Mouse (Mus musculus) stomach, embryonic 16.5 days (tissue): ENCODE results near the gene Flad1. TPM values are rescaled to one million over a fixed set of nuclear protein-coding genes. Genes with fewer than 3 reads are reported as not detected.
A peak's percentile ranks its signal among the peaks of the same experiment; 100 is the strongest.

ENCODE experiments used
- ATAC-seq: fragments of 200-750 bp; cut with Nextera tagmentation; 2 replicates; pipeline ENCODE4 v1.8.0; 2017; ENCODE audit warnings: moderate number of reproducible peaks, moderate TSS enrichment; ENCODE audit not compliant: insufficient read depth, low FRiP score
- H3K27ac ChIP-seq: fragments of 300-500 bp; sonication (generic); 2 replicates; pipeline ENCODE4 v1.5.1; 2014; ENCODE audit warnings: low read length
- H3K27me3 ChIP-seq: fragments of 300-500 bp; sonication (generic); 2 replicates; pipeline ENCODE4 v1.6.1; 2014; ENCODE audit warnings: low read length, control low read depth, mixed read lengths; ENCODE audit not compliant: control insufficient read depth, insufficient read depth
- H3K36me3 ChIP-seq: fragments of 300-500 bp; sonication (generic); 2 replicates; pipeline ENCODE4 v1.6.1; 2014; ENCODE audit warnings: low read length; ENCODE audit not compliant: control insufficient read depth, insufficient read depth
- H3K4me1 ChIP-seq: fragments of 300-500 bp; sonication (generic); 2 replicates; pipeline ENCODE4 v1.6.1; 2014; ENCODE audit warnings: low read length, control low read depth, mixed read lengths; ENCODE audit not compliant: control insufficient read depth, insufficient read depth
- H3K4me2 ChIP-seq: fragments of 300-500 bp; sonication (generic); 2 replicates; pipeline ENCODE4 v1.6.1; 2014; ENCODE audit warnings: low read depth, low read length, mixed read lengths
- H3K4me3 ChIP-seq: fragments of 300-500 bp; sonication (generic); replicated peaks from 2 replicates; pipeline ENCODE4 v1.5.1; 2014; ENCODE audit warnings: mild to moderate bottlenecking, low read length
- H3K9ac ChIP-seq: fragments of 300-500 bp; sonication (generic); 2 replicates; pipeline ENCODE4 v1.6.1; 2014; ENCODE audit warnings: low read length
- H3K9me3 ChIP-seq: fragments of 300-500 bp; sonication (generic); replicated peaks from 2 replicates; pipeline ENCODE4 v1.6.1; 2016; ENCODE audit warnings: low read length, control low read depth; ENCODE audit not compliant: control insufficient read depth
- WGBS: fragments of 180-500 bp; shearing (Covaris S2); extraction: QIAGEN DNeasy Blood & Tissue Kit; methylation state at CpG from one replicate; pipeline ENCODE4 v1.1.7; 2014; 5-methylcytosine and 5-hydroxymethylcytosine counted together
- polyA plus RNA-seq: library from polyadenylated mRNA; unstranded; fragments of >200 nt; fragmentation: Nextera tagmentation; extraction: Ambion mirVana; gene quantifications from 2 replicates; pipeline ENCODE4 v1.2.1, GENCODE M21; 2015

Gene Flad1
- polyA plus RNA-seq, 1 experiment from 2014 or later, result 27.5 TPM

- Histone ChIP-seq H3K4me1 (peaks cover 3% of the 10 kb centered on the region; the same call in 1 of the 2 replicates), H3K27ac (no peak overlapping the region), H3K27me3 (no peaks in the 10 kb centered on the region), H3K4me3 (no peak overlapping the region), H3K9ac (no peak overlapping the region), H3K9me3 (no peaks in the 10 kb centered on the region), H3K4me2 (no peak overlapping the region), H3K36me3 (peaks cover 16% of the 10 kb centered on the region)
- ATAC-seq, result no peak
- WGBS, result 91% methylated on average over 3 of the region's 3 CpGs
Measured at GRCm38 (mm10) chr3:89409701-89410100, 2.0 kb downstream of the Flad1 start.

GRCm38 (mm10) chr3:89408448-89408847 is 3.2 kb downstream of the Flad1 start:
- Histone ChIP-seq H3K27ac (no peak overlapping the region), H3K4me2 (no peak overlapping the region), H3K9ac (no peak overlapping the region), H3K27me3 (no peaks in the 10 kb centered on the region), H3K36me3 (peaks cover 8% of the 10 kb centered on the region; the same call in 1 of the 2 replicates), H3K4me1 (peaks cover 3% of the 10 kb centered on the region; the same call in 1 of the 2 replicates), H3K9me3 (no peaks in the 10 kb centered on the region), H3K4me3 (no peak overlapping the region)
- 62% methylated on average over 16 of the region's 16 CpGs for WGBS
- no peak for ATAC-seq

GRCm38 (mm10) chr3:89406887-89407286 is 4.8 kb downstream of the Flad1 start:
- H3K27ac ChIP-seq, result no peak overlapping the region
- no peak overlapping the region for H3K9ac ChIP-seq
- H3K9me3 ChIP-seq, result no peaks in the 10 kb centered on the region
- 91% methylated on average over 6 of the region's 6 CpGs for WGBS
- H3K4me2 ChIP-seq, result no peak overlapping the region
- no peaks in the 10 kb centered on the region for H3K27me3 ChIP-seq
- no peak for ATAC-seq
- no peak overlapping the region for H3K4me3 ChIP-seq
- H3K36me3 ChIP-seq, result peaks cover 8% of the 10 kb centered on the region; the same call in 1 of the 2 replicates
- H3K4me1 ChIP-seq, result peaks cover 3% of the 10 kb centered on the region; the same call in 1 of the 2 replicates

DNA sequence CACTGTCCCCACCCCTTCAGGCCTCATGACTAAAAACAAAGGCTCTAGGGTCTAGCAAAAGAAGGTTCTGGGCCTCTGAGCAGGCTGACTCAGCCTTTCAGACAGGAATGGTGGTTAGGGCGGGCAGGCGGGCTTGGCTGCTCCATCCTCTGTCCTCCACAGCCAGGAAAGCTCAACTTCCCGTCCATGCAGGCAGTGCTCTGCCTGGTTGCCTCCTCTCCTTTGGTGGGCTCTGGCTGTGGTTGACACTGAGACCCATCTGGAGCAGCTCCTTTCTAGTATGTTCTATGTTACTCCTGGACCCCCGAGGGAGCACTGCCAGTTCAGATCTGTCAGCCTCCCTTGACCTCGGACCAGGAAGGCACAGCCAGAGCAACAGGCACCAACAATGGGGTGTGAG is 9.0 kb downstream of the Flad1 start, which contains the start of gene Lenep:
Lenep (minus strand) TSS at position 101 of the 400 bp plus-strand sequence.
- no peaks in the 10 kb centered on the region for H3K9me3 ChIP-seq
- 72% methylated on average over 5 of the region's 5 CpGs for WGBS
- H3K27ac ChIP-seq, result no peak within 1 kb of the TSS
- H3K4me3 ChIP-seq, result no peak within 1 kb of the TSS
- H3K4me1 ChIP-seq, result no peaks in the 10 kb centered on the region
- H3K27me3 ChIP-seq, result no peaks in the 10 kb centered on the region
- H3K4me2 ChIP-seq, result no peak within 1 kb of the TSS
- H3K36me3 ChIP-seq, result peaks cover 7% of the 10 kb centered on the region; the same call in 1 of the 2 replicates
- ATAC-seq, result no peak
- H3K9ac ChIP-seq, result no peak within 1 kb of the TSS

GRCm38 (mm10) chr3:89401329-89401728 is 10.3 kb downstream of the Flad1 start:
- Histone ChIP-seq H3K36me3 (no peaks in the 10 kb centered on the region), H3K4me1 (no peaks in the 10 kb centered on the region), H3K4me2 (no peak overlapping the region), H3K27me3 (no peaks in the 10 kb centered on the region), H3K9ac (no peak overlapping the region), H3K9me3 (no peaks in the 10 kb centered on the region), H3K27ac (no peak overlapping the region), H3K4me3 (no peak overlapping the region)
- ATAC-seq, result no peak
- WGBS, result 92% methylated on average over 7 of the region's 7 CpGs

DNA sequence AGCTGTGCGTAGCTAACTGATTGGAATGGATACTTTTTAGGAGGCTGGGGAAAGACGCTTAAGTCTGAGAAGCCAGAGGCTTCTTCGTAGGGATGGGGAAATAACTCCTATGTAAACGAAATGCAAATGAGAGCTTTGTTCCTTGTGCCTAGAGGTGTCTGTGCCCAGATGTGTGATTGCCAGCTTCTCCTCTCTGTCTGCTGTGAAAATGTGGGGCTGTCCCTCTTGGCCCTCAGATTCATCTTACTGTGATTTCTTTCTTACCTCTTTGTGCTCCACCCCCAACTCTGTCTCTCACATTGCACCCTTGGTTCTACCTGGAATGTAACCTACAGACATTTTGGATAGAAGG is 15.0 kb downstream of the Flad1 start:
- WGBS, result 2% methylated on average over 4 of the region's 4 CpGs

GRCm38 (mm10) chr3:89395806-89396653 is 15.6 kb downstream of the Flad1 start:
- peak overlapping the region; percentile 81 for H3K4me3 ChIP-seq
- no peaks in the 10 kb centered on the region for H3K27me3 ChIP-seq
- no peaks in the 10 kb centered on the region for H3K36me3 ChIP-seq
- no peak for ATAC-seq
- H3K4me1 ChIP-seq, result peaks cover 18% of the 10 kb centered on the region
- under 1% methylated on average over 44 of the region's 44 CpGs for WGBS
- no peaks in the 10 kb centered on the region for H3K9me3 ChIP-seq
- peak overlapping the region; percentile 86 for H3K9ac ChIP-seq
- H3K27ac ChIP-seq, result peak overlapping the region; percentile 98
- H3K4me2 ChIP-seq, result peak overlapping the region; percentile 100

More for the DNA sequence above, 15.0 kb downstream of the Flad1 start:
- no peak for ATAC-seq
- no peaks in the 10 kb centered on the region for H3K27me3 ChIP-seq
- peak overlapping the region; percentile 86 for H3K9ac ChIP-seq
- peak overlapping the region; percentile 98 for H3K27ac ChIP-seq
- no peaks in the 10 kb centered on the region for H3K9me3 ChIP-seq
- peak overlapping the region; percentile 81 for H3K4me3 ChIP-seq
- H3K36me3 ChIP-seq, result no peaks in the 10 kb centered on the region
- peaks cover 15% of the 10 kb centered on the region for H3K4me1 ChIP-seq
- peak overlapping the region; percentile 100 for H3K4me2 ChIP-seq

GRCm38 (mm10) chr3:89395419-89395805 is 16.3 kb downstream of the Flad1 start:
- no peaks in the 10 kb centered on the region for H3K9me3 ChIP-seq
- peak overlapping the region; percentile 81 for H3K4me3 ChIP-seq
- peak overlapping the region; percentile 98 for H3K27ac ChIP-seq
- no peaks in the 10 kb centered on the region for H3K36me3 ChIP-seq
- H3K27me3 ChIP-seq, result no peaks in the 10 kb centered on the region
- peak overlapping the region; percentile 100 for H3K4me2 ChIP-seq
- WGBS, result 6% methylated on average over 10 of the region's 10 CpGs
- H3K4me1 ChIP-seq, result peaks cover 19% of the 10 kb centered on the region
- ATAC-seq, result no peak
- H3K9ac ChIP-seq, result peak overlapping the region; percentile 86

- H3K4me2 ChIP-seq, result peak overlapping the region; percentile 100
- H3K4me3 ChIP-seq, result peak overlapping the region; percentile 81
- H3K27ac ChIP-seq, result peak overlapping the region; percentile 98
- no peaks in the 10 kb centered on the region for H3K36me3 ChIP-seq
- no peaks in the 10 kb centered on the region for H3K9me3 ChIP-seq
- H3K4me1 ChIP-seq, result peaks cover 25% of the 10 kb centered on the region
- under 1% methylated on average over 12 of the region's 12 CpGs for WGBS
- peak; percentile 16 for ATAC-seq
- peak overlapping the region; percentile 86 for H3K9ac ChIP-seq
- no peaks in the 10 kb centered on the region for H3K27me3 ChIP-seq
Measured at GRCm38 (mm10) chr3:89394894-89395256, 16.8 kb downstream of the Flad1 start.
